In the genomic region with DNA sequence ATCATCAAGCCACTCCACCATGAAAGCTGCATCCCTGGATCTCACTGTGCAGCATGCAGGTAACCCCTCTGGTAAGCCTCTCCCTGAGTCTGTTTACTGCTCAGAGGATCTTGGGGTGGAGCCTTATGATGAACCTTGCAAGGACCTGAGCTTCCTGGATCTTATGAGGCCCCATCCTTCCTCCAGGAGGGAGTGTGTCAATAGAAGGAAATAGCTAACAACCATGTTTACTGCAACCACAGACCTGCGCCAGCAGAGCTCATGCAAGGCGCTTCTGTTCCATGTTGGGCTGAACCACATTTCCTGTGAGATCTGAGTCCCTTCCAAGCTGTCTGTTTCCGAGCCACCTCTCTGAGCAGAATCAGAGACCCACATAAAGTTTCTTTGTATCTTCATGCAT, we compare ENCODE assay signal across 9 mouse cellular contexts. TPM values are rescaled to one million over a fixed set of nuclear protein-coding genes. Genes with fewer than 3 reads are reported as not detected.
DNase-seq lines count a peak whose midpoint lies in the region; ATAC-seq lines count a peak whose summit lies in the region.
"Had no signal": no experiment of that assay in that cellular context is flagged by ENCODE, and none has a peak within 500 bp of the region (broad histone marks: within the 10 kb centered on the region; RNA-seq: fewer than 3 reads in every experiment).

No protein-coding gene starts in this region.

- no peak for ATAC-seq in forebrain, embryonic 16.5 days
- ATAC-seq in embryonic facial prominence, embryonic 13.5 days (ENCODE audit: insufficient number of reproducible peaks, insufficient read depth, low FRiP score, low TSS enrichment, low read depth) = no peak
- 0 out of 2 replicates have a peak, but pooled peaks have one; percentile 19 for ATAC-seq in monocyte, adult 5-6 weeks (replicated peaks; ENCODE audit: insufficient number of reproducible peaks, low FRiP score, low TSS enrichment, poor library complexity, severe bottlenecking)

- H3K9ac ChIP-seq in forebrain, embryonic 16.5 days (replicated peaks; ENCODE audit: low read depth, low read length) = no peak overlapping the region
- no peak overlapping the region for H3K9ac ChIP-seq in embryonic facial prominence, embryonic 13.5 days

- H3K36me3 ChIP-seq in forebrain, embryonic 10.5 days (replicated peaks) = peaks cover 12% of the 10 kb centered on the region
- H3K36me3 ChIP-seq in forebrain, embryonic 16.5 days (ENCODE audit: control insufficient read depth, insufficient read depth) = no peaks in the 10 kb centered on the region
- H3K36me3 ChIP-seq in embryonic facial prominence, embryonic 13.5 days = peaks cover 13% of the 10 kb centered on the region

- H3K27me3 ChIP-seq in forebrain, embryonic 10.5 days (ENCODE audit: poor library complexity, severe bottlenecking) = no peaks in the 10 kb centered on the region
- H3K27me3 ChIP-seq in forebrain, embryonic 16.5 days (replicated peaks; ENCODE audit: control insufficient read depth, insufficient read depth, low read length) = no peaks in the 10 kb centered on the region
- H3K27me3 ChIP-seq in embryonic facial prominence, embryonic 13.5 days = no peaks in the 10 kb centered on the region

- 0 out of 2 replicates have a peak, but pooled peaks cover 3% of the 10 kb centered on the region for H3K9me3 ChIP-seq in forebrain, embryonic 10.5 days
- no peaks in the 10 kb centered on the region for H3K9me3 ChIP-seq in forebrain, embryonic 16.5 days (ENCODE audit: control insufficient read depth, low read length)
- no peaks in the 10 kb centered on the region for H3K9me3 ChIP-seq in embryonic facial prominence, embryonic 13.5 days

- peaks cover 31% of the 10 kb centered on the region for H3K4me1 ChIP-seq in forebrain, embryonic 10.5 days
- 0 out of 2 replicates have a peak, but pooled peaks cover 2% of the 10 kb centered on the region for H3K4me1 ChIP-seq in forebrain, embryonic 16.5 days (replicated peaks; ENCODE audit: control insufficient read depth, insufficient read depth, low read length)
- H3K4me1 ChIP-seq in embryonic facial prominence, embryonic 13.5 days = peaks cover 55% of the 10 kb centered on the region

- 81% methylated on average over 3 of the region's 3 CpGs for WGBS in forebrain, embryonic 10.5 days
- WGBS in forebrain, embryonic 16.5 days = 87% methylated on average over 3 of the region's 3 CpGs
- WGBS in embryonic facial prominence, embryonic 13.5 days = 58% methylated on average over 3 of the region's 3 CpGs

- peak overlapping the region; percentile 79 for H3K27ac ChIP-seq in forebrain, embryonic 10.5 days
- H3K27ac ChIP-seq in forebrain, embryonic 16.5 days (ENCODE audit: low read length) = no peak overlapping the region
- peak overlapping the region; percentile 95 for H3K27ac ChIP-seq in embryonic facial prominence, embryonic 13.5 days

- no peak overlapping the region for H3K4me3 ChIP-seq in forebrain, embryonic 10.5 days
- H3K4me3 ChIP-seq in forebrain, embryonic 16.5 days (replicated peaks; ENCODE audit: low read length) = no peak overlapping the region
- H3K4me3 ChIP-seq in embryonic facial prominence, embryonic 13.5 days = no peak overlapping the region

- DNase-seq in forebrain, embryonic 10.5 days (ENCODE audit: extremely low spot score, low spot score) = no peak
- peak; percentile 41 for DNase-seq in kidney, postnatal 14 days
- DNase-seq in layer of hippocampus, adult 11-12 months (ENCODE audit: low spot score) = no peak
- no peak for DNase-seq in embryo, embryonic 11 days
- no peak for DNase-seq in ovary, postnatal 36 days (ENCODE audit: low spot score)
- DNase-seq: layer of hippocampus, adult 9-11 months had no signal

- no peak overlapping the region for H3K4me2 ChIP-seq in forebrain, embryonic 16.5 days (ENCODE audit: low read length)
- no peak overlapping the region for H3K4me2 ChIP-seq in embryonic facial prominence, embryonic 13.5 days

RNA-seq across cellular contexts. Expression of a gene that starts 10.0 kb away (rescaled TPM):
- 20.0 and 20.5 TPM in 2 replicates for polyA plus RNA-seq in forebrain, embryonic 10.5 days (2016; fragmentation: Nextera tagmentation; extraction: Ambion mirVana)
- 11.9 TPM in 2 replicates for polyA plus RNA-seq in forebrain, embryonic 16.5 days (2015; fragmentation: Nextera tagmentation; extraction: Ambion mirVana)
- polyA plus RNA-seq in embryonic facial prominence, embryonic 13.5 days (2015; fragmentation: Nextera tagmentation; extraction: Ambion mirVana) = 27.9 and 35.4 TPM in 2 replicates
- total RNA-seq in monocyte, adult 5-6 weeks (2017) = 19.7 to 53.8 TPM (median 24.1 TPM) in 3 replicates
